Mouse (Mus musculus) neural tube, embryonic 10.5 days (tissue): ENCODE results near the gene Mtus2.
A peak's percentile ranks its signal among the peaks of the same experiment; 100 is the strongest.

Experiments used
- DNase-seq: peaks from one replicate; pipeline ENCODE4 v3.0.0-alpha.2; 2017; ENCODE audit warnings: low spot score; ENCODE audit errors: extremely low spot score

The Mtus2 gene

GRCm38 (mm10) chr5:148027985-148028384 lies 70.9 kb downstream of the Mtus2 start:
- DNase-seq, result peak; percentile 17

- DNase-seq, result no peak
Measured at GRCm38 (mm10) chr5:148041661-148042060, 84.5 kb downstream of the Mtus2 start.

GRCm38 (mm10) chr5:148048200-148048599 lies 91.1 kb downstream of the Mtus2 start:
- no peak for DNase-seq

GRCm38 (mm10) chr5:148049304-148049703 lies 92.2 kb downstream of the Mtus2 start:
- DNase-seq, result no peak

GRCm38 (mm10) chr5:148052846-148053608 lies 95.9 kb downstream of the Mtus2 start:
- DNase-seq, result no peak

DNA sequence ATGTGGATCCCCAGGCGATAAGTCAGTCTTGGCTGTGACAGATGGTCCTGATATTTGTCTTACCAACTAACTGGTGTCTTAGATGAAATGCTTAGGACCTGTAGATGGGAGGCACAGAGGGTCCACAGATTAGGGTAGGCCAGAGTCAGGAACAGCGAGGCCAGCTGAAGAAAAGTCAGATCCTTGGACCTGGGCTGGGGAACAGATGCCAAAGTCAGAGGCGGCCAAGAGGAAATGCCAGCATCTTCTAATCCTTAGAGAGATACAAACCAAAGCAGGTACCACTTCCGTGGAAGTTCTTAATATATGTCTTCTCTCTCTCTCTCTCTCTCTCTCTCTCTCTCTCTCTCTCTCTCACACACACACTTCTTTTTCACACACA lies 96.5 kb downstream of the Mtus2 start:
- DNase-seq, result no peak

- DNase-seq, result no peak
Measured at GRCm38 (mm10) chr5:148056831-148057230, 99.7 kb downstream of the Mtus2 start.

GRCm38 (mm10) chr5:148057433-148057832 lies 100.3 kb downstream of the Mtus2 start:
- no peak for DNase-seq

DNA sequence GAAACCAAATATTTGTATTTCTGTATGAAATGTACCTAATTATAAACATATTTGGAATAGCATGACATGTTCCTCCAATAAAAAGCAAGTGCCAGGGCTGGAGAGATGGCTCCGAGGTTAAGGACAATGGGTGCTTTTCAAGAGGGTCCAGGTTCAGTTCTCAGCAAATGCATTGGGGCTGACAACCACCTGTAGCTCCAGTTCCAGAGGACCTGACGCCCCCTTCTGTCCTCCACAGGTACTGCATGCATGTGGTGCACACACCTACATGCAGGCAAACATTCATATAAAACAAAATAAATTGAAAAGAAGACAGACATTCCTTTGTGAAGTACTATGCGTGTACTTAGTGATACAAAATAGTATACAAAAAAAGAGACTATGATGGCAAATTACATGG lies 102.2 kb downstream of the Mtus2 start:
- DNase-seq, result no peak

DNA sequence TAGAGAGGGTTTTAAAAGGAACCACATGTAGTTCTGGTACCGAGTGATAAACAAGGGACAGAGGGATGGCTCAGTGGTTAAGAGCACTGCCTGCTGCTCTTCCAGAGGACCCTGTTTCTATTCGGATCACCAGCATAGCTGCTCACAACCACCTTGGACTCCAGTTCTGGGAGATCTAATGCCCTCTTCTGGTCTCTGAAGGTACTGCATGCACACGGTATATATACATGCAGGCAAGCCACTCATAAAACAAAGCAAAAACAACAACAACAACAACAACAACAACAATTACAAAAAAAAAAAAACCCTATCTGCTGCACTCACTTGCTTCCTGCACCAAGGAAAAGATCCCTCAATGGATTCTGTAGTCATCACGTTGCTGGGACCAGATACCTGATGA lies 104.7 kb downstream of the Mtus2 start:
- DNase-seq, result no peak

- no peak for DNase-seq
Measured at GRCm38 (mm10) chr5:148063745-148064144, 106.6 kb downstream of the Mtus2 start.

DNA sequence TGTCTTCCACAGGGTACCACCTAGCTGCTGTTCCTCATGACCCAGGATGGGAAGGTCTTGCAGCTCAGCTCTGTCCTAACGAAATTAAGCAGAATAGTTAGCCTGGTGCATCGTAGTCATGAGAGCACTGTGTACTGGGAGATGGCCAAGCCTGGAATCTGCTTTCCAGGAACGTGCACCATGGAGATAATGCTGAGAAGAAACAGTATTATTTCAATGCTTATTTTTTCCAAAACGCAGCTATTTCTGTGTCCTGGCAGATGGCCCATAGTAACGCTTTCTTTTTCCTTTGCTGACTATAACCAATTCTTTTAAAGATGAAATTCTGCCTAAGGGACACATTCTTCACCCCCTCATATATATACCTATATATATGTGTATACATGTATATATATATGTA lies 108.1 kb downstream of the Mtus2 start:
- DNase-seq, result no peak

GRCm38 (mm10) chr5:148069909-148070308 lies 112.8 kb downstream of the Mtus2 start:
- DNase-seq, result peak; percentile 41

GRCm38 (mm10) chr5:148071800-148072199 lies 114.7 kb downstream of the Mtus2 start:
- DNase-seq, result peak; percentile 49

GRCm38 (mm10) chr5:148073461-148073860 lies 116.3 kb downstream of the Mtus2 start:
- no peak for DNase-seq

- DNase-seq, result no peak
Measured at GRCm38 (mm10) chr5:148079732-148080131, 122.6 kb downstream of the Mtus2 start.

DNA sequence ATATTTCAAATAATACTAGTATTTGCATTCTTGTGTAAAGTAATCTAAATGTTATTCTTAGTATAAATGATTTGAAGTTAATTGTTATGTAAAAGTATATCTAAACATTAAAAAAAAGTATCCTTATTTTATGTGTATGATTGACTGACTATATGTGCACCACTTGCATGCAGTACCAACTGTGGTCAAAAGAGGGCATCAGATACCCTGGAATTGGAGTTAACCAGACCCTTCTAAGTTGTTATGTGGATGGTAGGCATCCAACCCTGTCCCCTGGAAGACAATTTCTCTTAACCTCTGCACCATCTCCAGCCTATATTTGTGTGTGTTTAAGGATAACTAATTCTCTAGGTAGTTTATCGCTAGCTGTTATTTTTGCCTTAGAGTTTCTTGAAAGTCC lies 126.4 kb downstream of the Mtus2 start:
- no peak for DNase-seq

DNA sequence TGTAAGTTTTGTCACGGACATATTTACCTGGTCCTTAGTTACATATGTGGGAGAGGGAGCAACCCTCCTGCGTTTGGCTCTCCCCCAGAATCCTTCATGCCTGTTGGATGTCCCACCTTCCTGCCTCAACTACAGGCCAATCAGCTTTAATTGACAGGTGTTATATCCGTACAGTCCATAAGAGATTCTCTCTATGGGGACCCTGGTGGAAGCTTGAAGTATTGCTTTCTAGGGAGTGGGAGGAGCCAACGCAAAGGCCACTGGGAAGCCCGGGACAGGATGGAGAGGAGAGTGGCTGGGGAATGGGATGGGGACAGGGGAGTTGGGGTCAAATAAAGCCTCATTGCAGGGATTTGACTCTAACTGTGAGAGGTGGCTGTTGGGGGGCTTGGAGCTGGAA lies 127.6 kb downstream of the Mtus2 start:
- DNase-seq, result no peak

DNA sequence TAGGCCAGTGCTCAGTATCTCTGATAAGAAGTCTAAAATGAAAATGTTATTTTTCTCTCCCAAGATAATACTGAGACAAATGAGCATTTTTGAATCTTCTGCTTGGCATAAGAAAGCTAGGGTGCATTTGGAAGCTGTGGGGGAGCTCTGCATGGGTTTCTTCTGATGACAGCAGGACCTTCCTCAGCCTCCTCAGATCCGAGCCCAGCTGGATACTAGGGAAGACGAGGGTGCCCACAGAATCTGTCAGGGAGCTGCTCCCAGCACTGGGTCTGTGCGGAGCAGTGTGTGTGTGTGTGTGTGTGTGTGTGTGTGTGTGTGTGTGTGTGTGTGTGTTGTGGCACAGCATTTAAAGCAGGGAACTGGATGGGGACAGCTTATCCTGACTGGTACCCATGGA lies 130.7 kb downstream of the Mtus2 start:
- no peak for DNase-seq

- no peak for DNase-seq
Measured at GRCm38 (mm10) chr5:148090191-148090821, 133.2 kb downstream of the Mtus2 start.

- DNase-seq, result no peak
Measured at GRCm38 (mm10) chr5:148094640-148095039, 137.5 kb downstream of the Mtus2 start.

DNA sequence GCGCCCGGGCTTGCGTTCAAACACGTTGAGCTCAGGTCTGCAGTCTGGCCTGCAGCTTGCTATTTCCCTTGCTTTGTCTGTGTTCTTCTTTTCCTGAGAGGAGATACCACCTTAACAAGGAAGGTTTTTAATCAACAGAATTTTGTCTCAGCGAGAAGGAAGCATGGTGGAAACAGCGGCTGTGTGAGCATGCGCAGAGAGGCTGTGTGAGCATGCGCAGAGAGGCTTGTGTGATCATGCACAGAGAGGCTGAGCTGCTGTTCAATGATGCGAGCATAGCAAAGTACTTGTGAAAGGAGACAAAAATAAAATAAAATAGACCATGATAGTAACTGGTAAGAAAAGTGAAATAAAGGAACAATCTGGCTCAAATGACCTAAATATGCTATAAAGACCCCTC lies 142.2 kb downstream of the Mtus2 start:
- DNase-seq, result no peak

DNA sequence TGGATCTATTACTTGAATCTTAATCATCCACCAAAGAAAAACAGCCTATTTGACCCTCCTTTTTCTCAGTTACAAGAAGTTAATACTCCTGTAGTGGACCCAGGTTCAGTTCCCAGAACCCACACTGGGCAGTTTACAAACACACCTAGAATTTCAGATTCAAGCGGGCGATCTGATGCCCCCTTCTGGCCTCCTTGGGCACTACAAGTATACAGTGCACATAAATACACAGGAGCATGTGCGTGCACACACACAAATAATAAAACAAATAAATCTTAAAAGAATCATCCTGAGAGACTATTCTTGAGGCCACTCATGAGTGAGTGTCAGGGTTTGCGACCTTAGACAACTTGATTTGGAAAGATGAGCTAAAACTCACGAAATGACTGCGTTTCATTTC lies 150.2 kb downstream of the Mtus2 start:
- no peak for DNase-seq
